Mouse (Mus musculus) heart, adult 2 months (tissue): Measurements from ENCODE around the gene Lrrc8a. TPM values are rescaled to one million over a fixed set of nuclear protein-coding genes. Genes with fewer than 3 reads are reported as not detected.
A peak's percentile ranks its signal among the peaks of the same experiment; 100 is the strongest.

Experiments
- DNase-seq, 2 experiments: peaks; one replicate each; pipeline ENCODE4 v3.0.0; 2021
- H3K27ac ChIP-seq: fragments of 200-600 bp; 2 replicates; pipeline ENCODE4 v1.8.1; 2022
- H3K27me3 ChIP-seq: fragments of 200-500 bp; 2 replicates; pipeline ENCODE4 v1.6.1; 2012; ENCODE audit warnings: mild to moderate bottlenecking, low read length, inconsistent platforms, mixed read lengths; ENCODE audit not compliant: control insufficient read depth, insufficient read depth
- H3K36me3 ChIP-seq: fragments of 200-500 bp; 2 replicates; pipeline ENCODE4 v1.6.1; 2012; ENCODE audit warnings: low read length, inconsistent platforms; ENCODE audit not compliant: control insufficient read depth, insufficient read depth
- H3K4me1 ChIP-seq: fragments of 200-500 bp; 2 replicates; pipeline ENCODE4 v1.6.1; 2011; ENCODE audit warnings: low read length; ENCODE audit not compliant: control insufficient read depth, insufficient read depth
- H3K4me3 ChIP-seq: fragments of 200-600 bp; 2 replicates; pipeline ENCODE4 v1.8.1; 2022
- H3K79me2 ChIP-seq: fragments of 200-500 bp; replicated peaks from 2 replicates; pipeline ENCODE4 v1.6.1; 2012; ENCODE audit warnings: mild to moderate bottlenecking, inconsistent platforms, low read length, moderate library complexity, mixed read lengths; ENCODE audit not compliant: control insufficient read depth, insufficient read depth
- H3K9ac ChIP-seq: fragments of 200-500 bp; 2 replicates; pipeline ENCODE4 v1.6.1; 2012; ENCODE audit warnings: low read depth, mild to moderate bottlenecking, control low read depth, inconsistent platforms, low read length, mixed read lengths
- CTCF ChIP-seq: fragments of 200-600 bp; IDR thresholded peaks from 2 replicates; pipeline ENCODE4 v1.8.1; 2022; ENCODE audit warnings: antibody characterized with exemption, mild to moderate bottlenecking, moderate library complexity
- EP300 ChIP-seq: fragments of 200-500 bp; IDR thresholded peaks from 2 replicates; pipeline ENCODE4 v1.6.1; 2011; ENCODE audit warnings: low read depth, low read length, control low read depth; ENCODE audit not compliant: insufficient read depth
- POLR2A ChIP-seq: fragments of 200-500 bp; IDR thresholded peaks from 2 replicates; pipeline ENCODE4 v1.6.1; 2011; ENCODE audit warnings: mild to moderate bottlenecking, low read depth, low read length, control low read depth; ENCODE audit not compliant: insufficient read depth
- WGBS: fragments of 180-500 bp; shearing (Covaris S2); methylation state at CpG from one replicate; pipeline ENCODE4 v1.1.7; 2018; 5-methylcytosine and 5-hydroxymethylcytosine counted together
- intact Hi-C: fragments of 180-260 bp; cut with DNase I; formaldehyde crosslinking; loops from one replicate; pipeline ENCODE4 v1.15.1; 2025
- polyA plus RNA-seq: library from polyadenylated mRNA; depleted of rRNA; stranded (reverse); fragments of >200 nt; gene quantifications from 2 replicates; pipeline ENCODE4 v1.2.3, GENCODE M21; 2012
- total RNA-seq, 2 experiments: library from RNA; stranded (reverse); gene quantifications; 2 replicates each; pipeline ENCODE4 v1.2.3; 2021

Lrrc8a gene
- total and polyA plus RNA-seq, 3 experiments = 49.1 to 83.3 (median 68.2) TPM

- peak within 1 kb of the TSS; percentile 31 for H3K4me3 ChIP-seq
- peaks cover 39% of the 10 kb centered on the region for H3K36me3 ChIP-seq
- peak; percentile 81 to 91 for DNase-seq
- TF ChIP-seq EP300 (peak; percentile 96), POLR2A (peak; percentile 68), CTCF (no peak)
- H3K27ac ChIP-seq = peak within 1 kb of the TSS; percentile 97
- intact Hi-C loops = loop anchor here (1.0 kb wide), 1 partner anchor 26 kb away; the partner anchor contains the start of gene Gm28035
- H3K27me3 ChIP-seq = no peaks in the 10 kb centered on the region
- peaks cover 2% of the 10 kb centered on the region; the same call in 1 of the 2 replicates for H3K79me2 ChIP-seq
- H3K9ac ChIP-seq = peak within 1 kb of the TSS; percentile 60
- peaks cover 58% of the 10 kb centered on the region for H3K4me1 ChIP-seq
- WGBS = 5% methylated on average over 5 of the region's 5 CpGs
These were observed 28.3 kb downstream of the Lrrc8a start, which contains the start of gene Phyhd1 for GRCm38 (mm10) chr2:30265767-30266253. Gene Phyhd1, plus strand, starts transcription at chr2:30266203.

GRCm38 (mm10) chr2:30266392-30266941 lies 29.0 kb downstream of the Lrrc8a start:
- WGBS = 2% methylated on average over 4 of the region's 4 CpGs
- intact Hi-C loops = no loop called here
- H3K4me3 ChIP-seq = peak overlapping the region; percentile 31
- H3K27ac ChIP-seq = peak overlapping the region; percentile 97
- peaks cover 2% of the 10 kb centered on the region; the same call in 1 of the 2 replicates for H3K79me2 ChIP-seq
- H3K27me3 ChIP-seq = no peaks in the 10 kb centered on the region
- TF ChIP-seq CTCF (no peak), EP300 (0 out of 2 replicates have a peak, but pooled peaks have one; percentile 69), POLR2A (peak; percentile 73)
- DNase-seq = peak; percentile 85 to 88
- peak overlapping the region; percentile 60 for H3K9ac ChIP-seq
- H3K36me3 ChIP-seq = peaks cover 35% of the 10 kb centered on the region
- peaks cover 57% of the 10 kb centered on the region for H3K4me1 ChIP-seq

- H3K9ac ChIP-seq = peak overlapping the region; percentile 60
- H3K27ac ChIP-seq = peak overlapping the region; percentile 80
- intact Hi-C loops = no loop called here
- no peaks in the 10 kb centered on the region for H3K27me3 ChIP-seq
- H3K4me1 ChIP-seq = peaks cover 49% of the 10 kb centered on the region
- TF ChIP-seq CTCF (no peak), EP300 (no peak), POLR2A (no peak)
- no peaks in the 10 kb centered on the region for H3K79me2 ChIP-seq
- no peak overlapping the region for H3K4me3 ChIP-seq
- H3K36me3 ChIP-seq = peaks cover 27% of the 10 kb centered on the region
- 98% methylated on average over 2 of the region's 2 CpGs for WGBS
- DNase-seq = peak in 1 of 2 experiments; percentile 3
These were observed 30.0 kb downstream of the Lrrc8a start for GRCm38 (mm10) chr2:30267466-30267865.

GRCm38 (mm10) chr2:30268371-30268770 lies 30.9 kb downstream of the Lrrc8a start:
- H3K36me3 ChIP-seq = peaks cover 24% of the 10 kb centered on the region
- H3K27ac ChIP-seq = peak overlapping the region; percentile 80
- DNase-seq = peak in 1 of 2 experiments; percentile 15
- H3K4me1 ChIP-seq = peaks cover 44% of the 10 kb centered on the region
- H3K9ac ChIP-seq = no peak overlapping the region
- H3K27me3 ChIP-seq = no peaks in the 10 kb centered on the region
- no peak overlapping the region for H3K4me3 ChIP-seq
- H3K79me2 ChIP-seq = no peaks in the 10 kb centered on the region
- TF ChIP-seq EP300 (no peak), CTCF (peak; percentile 20; the same call in 1 of the 2 replicates)
- intact Hi-C loops = no loop called here
- 29% methylated on average over 4 of the region's 4 CpGs for WGBS

GRCm38 (mm10) chr2:30269241-30269990 lies 31.9 kb downstream of the Lrrc8a start:
- Histone ChIP-seq H3K27ac (peak overlapping the region; percentile 80), H3K9ac (peak overlapping the region; percentile 25), H3K4me1 (peaks cover 38% of the 10 kb centered on the region), H3K36me3 (peaks cover 14% of the 10 kb centered on the region), H3K79me2 (no peaks in the 10 kb centered on the region), H3K4me3 (no peak overlapping the region), H3K27me3 (no peaks in the 10 kb centered on the region)
- WGBS = 71% methylated on average over 17 of the region's 17 CpGs
- intact Hi-C loops = no loop called here
- TF ChIP-seq POLR2A = no peak
- TF ChIP-seq CTCF = no peak
- no peak for TF ChIP-seq EP300
- DNase-seq = peak in 1 of 2 experiments; percentile 7

GRCm38 (mm10) chr2:30270134-30270533 lies 32.6 kb downstream of the Lrrc8a start:
- Histone ChIP-seq H3K4me1 (peaks cover 30% of the 10 kb centered on the region), H3K36me3 (peaks cover 6% of the 10 kb centered on the region), H3K27me3 (no peaks in the 10 kb centered on the region), H3K27ac (peak overlapping the region; percentile 80), H3K4me3 (no peak overlapping the region), H3K9ac (peak overlapping the region; percentile 25; the same call in 1 of the 2 replicates), H3K79me2 (no peaks in the 10 kb centered on the region)
- intact Hi-C loops = loop anchor here (1.0 to 2.0 kb wide), 5 partner anchors 33 to 141 kb away; partner anchors contain the start of genes Endog, Lrrc8a and Spout1
- 0% methylated on average over 1 of the region's 1 CpGs for WGBS
- peak; percentile 68 to 82 for DNase-seq
- peak; percentile 72 for TF ChIP-seq POLR2A
- peak; percentile 75; the same call in 1 of the 2 replicates for TF ChIP-seq EP300
- peak; percentile 99; the same call in 1 of the 2 replicates for TF ChIP-seq CTCF
